Mouse (Mus musculus) T-helper 17 cell (primary cell): Measurements from ENCODE around the gene Tfap4.

Source experiments
- in situ Hi-C, 2 experiments: fragments of 300-600 bp; cut with MboI, MseI; formaldehyde crosslinking; loops; 1 replicate in 1 of 2; 2 replicates in 1 of 2; pipeline ENCODE4 v1.15.1; 2025; ENCODE audit warnings: high pct_unique_total_duplicates in 2 of 2

Tfap4 gene

DNA sequence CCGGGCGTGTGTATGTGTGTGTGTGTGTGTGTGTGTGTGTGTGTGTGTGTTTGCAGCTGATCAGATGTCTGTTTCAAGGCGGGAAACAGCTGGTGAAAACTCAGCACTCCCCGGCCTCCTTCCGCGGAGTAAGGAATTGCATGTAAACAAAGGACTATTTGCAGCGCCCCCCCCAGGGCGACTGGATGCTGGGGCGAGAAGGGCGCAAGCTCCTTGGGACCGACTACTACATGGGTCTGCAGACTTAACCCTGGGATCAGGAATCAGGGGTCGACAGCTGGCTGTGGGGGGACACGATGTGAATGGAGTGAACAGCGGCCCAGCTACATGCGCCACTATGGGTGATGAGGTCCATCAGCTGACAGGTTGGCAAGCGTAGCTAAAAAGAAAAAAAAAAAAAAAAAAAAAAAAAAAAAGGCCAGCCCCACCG is at the start of gene Tfap4:
Gene Tfap4 (minus strand): TSS at position 140 of the 430 bp plus-strand sequence.
- in situ Hi-C loops = no loop called here

DNA sequence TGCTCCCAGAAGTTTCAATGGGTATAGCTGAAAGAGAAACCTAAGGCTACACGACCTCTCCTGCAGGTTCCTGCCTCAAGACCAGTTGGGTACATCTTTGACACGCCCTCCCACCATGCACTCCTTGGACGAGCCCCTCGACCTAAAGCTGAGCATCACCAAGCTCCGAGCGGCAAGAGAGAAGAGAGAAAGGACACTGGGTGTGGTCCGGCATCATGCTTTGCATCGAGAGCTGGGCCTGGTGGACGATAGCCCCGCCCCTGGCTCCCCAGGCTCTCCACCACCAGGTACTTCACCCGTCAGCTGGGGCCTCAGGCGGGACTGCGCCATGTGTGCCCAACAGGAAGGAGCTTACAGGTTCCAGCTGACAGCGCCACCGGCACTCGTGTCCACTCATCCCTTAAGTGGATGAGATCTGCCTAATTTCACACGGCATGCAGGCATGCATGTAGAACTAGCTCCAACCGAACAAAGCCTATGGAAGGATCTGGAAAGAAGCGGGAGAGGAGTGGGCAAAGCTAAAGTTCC is 48.9 kb upstream of the Tfap4 start:
- in situ Hi-C loops = no loop called here

GRCm38 (mm10) chr16:4607818-4608531 is 48.3 kb upstream of the Tfap4 start:
- in situ Hi-C loops = no loop called here

DNA sequence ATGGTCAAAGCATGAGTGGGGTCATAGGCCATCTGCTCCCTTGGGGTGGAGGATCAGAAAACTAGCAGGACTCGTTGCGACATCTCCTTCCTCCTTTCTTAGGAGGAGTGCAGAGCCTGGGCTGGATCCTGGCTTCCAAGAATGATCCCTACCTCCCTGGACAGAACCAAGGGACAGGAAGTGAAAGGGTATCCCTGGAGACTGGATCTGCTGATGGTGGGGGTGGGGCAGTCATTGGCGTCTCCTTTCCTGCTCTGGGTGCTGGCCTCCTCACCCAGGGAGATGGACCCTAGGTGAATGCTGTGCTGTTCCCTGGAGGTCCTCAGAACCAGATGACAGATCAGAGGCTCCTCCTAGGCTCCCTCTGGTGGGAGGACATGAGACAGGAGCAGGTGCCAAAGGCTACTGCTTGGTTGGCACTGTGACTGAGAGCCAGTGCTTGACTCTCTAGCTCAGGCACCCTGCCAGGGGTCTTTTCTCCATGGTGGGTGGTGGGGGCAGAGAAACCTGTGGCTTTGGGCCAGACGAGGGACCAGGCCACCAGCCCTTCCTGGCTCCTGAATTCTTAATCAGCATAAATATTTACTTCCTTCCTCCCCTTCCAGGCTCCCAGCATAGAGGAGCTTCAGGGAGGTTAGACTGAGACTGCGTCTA is 46.9 kb upstream of the Tfap4 start:
- in situ Hi-C loops = no loop called here

DNA sequence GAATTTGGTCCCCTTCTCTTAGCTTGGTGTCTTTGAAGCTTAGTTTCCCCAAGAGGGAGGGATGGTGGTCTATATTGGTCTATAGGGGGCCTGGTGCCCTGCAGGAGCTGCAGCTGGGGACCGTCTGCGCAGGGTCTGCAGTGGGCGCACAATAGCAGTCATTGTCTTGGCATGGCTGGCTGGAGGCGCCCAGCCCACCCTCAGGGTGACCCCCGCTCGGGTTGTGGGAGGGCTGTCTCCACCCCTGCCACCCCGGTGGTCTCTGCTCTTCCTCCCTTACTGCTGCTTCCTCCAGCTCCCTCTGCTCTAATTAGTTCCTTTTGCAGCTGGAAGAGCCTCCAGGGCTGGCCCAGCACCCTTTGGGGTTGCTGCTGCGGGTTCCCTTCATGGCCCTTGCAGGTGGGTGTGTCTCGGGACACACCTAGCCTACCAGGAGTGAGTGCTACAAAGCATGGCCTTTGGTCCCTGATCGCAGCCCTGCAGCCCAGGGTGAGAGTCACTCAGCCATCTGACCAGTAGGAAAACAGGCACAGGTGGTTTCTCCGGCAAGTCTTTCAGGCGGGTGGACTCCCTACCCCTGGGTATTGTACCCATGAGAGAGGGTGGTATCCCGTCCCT is 46.0 kb upstream of the Tfap4 start:
- in situ Hi-C loops = no loop called here

GRCm38 (mm10) chr16:4604293-4604837 is 44.7 kb upstream of the Tfap4 start:
- in situ Hi-C loops = no loop called here

- in situ Hi-C loops = no loop called here
Measured at GRCm38 (mm10) chr16:4603453-4603837, 43.8 kb upstream of the Tfap4 start.

DNA sequence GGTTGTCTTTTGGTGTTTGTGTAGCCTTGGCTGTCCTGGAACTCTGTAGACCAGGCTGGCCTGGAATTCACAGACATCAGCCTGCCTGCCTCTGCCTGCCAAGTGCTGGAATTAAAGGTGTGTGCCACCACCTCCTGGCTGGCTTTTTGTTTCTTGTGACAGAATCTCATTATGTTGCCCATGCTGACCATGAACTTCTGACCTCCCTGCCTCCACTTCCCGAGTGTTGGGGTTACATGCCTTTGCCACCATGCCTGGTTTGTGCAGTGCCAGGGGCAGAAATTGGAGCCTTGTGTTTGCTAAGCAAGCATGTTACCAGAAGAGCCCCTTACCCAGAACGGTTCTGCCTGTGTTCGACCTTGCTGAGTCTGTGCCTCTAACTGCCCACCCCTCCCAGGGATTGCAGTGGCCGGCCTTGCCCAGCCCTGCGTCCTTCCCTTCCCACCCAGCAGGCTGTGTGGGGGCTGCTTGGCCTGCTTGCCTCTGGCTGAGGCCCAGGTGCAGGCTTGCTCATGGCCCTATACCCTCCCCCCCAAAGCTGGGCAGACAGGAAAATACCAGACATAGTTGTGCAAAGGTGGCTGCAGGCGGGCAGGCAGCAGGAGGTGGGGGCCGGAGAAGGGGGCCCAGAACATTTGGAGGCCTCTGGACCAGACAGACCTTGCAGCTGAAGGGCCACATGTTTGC is 43.3 kb upstream of the Tfap4 start:
- in situ Hi-C loops = no loop called here

DNA sequence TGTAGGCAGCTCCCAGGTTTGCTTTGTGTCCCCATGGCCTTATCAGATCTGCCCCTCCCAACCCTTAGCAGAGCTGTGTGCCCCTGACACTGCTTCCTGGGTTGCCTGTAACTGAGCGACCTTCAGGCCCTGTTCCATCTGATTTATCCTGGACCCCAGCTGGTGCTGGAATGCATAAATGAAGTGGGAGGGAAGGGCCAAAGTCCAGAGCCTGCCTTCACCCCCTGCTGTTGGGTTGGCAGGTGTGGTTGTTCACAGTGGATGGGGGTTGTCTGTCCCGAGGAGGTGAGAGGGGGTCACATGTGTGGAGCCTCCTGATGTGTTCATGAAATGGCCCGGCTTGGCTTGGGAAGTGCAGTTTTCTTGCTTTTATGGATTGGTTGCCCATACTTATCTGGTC is 42.5 kb upstream of the Tfap4 start:
- in situ Hi-C loops = no loop called here

- in situ Hi-C loops = no loop called here
Measured at GRCm38 (mm10) chr16:4600701-4601310, 41.2 kb upstream of the Tfap4 start.

GRCm38 (mm10) chr16:4599616-4600015 is 40.0 kb upstream of the Tfap4 start:
- in situ Hi-C loops = no loop called here

GRCm38 (mm10) chr16:4598891-4599543 is 39.4 kb upstream of the Tfap4 start:
- in situ Hi-C loops = no loop called here

- in situ Hi-C loops = no loop called here
Measured at GRCm38 (mm10) chr16:4598041-4598440, 38.4 kb upstream of the Tfap4 start.

DNA sequence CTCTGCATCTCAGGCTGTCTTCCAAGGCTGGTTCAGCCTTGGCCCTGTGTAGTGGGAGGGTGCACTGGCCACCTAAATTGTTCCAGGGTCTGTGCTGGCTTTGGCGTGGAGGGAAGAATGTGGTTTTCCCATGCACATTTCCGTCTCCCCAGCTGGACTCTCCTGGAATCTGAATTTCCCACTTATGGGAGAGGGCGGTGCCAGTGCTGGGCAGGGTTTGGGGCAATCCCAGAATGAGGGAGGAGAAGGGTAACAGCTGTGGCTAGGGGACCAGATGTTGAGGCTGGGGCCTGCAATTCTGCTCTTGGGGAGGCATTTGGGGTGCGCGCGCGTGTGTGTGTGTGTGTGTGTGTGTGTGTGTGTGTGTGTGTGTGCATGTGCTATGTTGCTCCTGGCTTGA is 37.6 kb upstream of the Tfap4 start:
- in situ Hi-C loops = no loop called here

GRCm38 (mm10) chr16:4596836-4597235 is 37.2 kb upstream of the Tfap4 start:
- in situ Hi-C loops = no loop called here

- in situ Hi-C loops = no loop called here
Measured at GRCm38 (mm10) chr16:4596141-4596728, 36.6 kb upstream of the Tfap4 start.

GRCm38 (mm10) chr16:4595527-4595963 is 35.9 kb upstream of the Tfap4 start:
- in situ Hi-C loops = no loop called here

DNA sequence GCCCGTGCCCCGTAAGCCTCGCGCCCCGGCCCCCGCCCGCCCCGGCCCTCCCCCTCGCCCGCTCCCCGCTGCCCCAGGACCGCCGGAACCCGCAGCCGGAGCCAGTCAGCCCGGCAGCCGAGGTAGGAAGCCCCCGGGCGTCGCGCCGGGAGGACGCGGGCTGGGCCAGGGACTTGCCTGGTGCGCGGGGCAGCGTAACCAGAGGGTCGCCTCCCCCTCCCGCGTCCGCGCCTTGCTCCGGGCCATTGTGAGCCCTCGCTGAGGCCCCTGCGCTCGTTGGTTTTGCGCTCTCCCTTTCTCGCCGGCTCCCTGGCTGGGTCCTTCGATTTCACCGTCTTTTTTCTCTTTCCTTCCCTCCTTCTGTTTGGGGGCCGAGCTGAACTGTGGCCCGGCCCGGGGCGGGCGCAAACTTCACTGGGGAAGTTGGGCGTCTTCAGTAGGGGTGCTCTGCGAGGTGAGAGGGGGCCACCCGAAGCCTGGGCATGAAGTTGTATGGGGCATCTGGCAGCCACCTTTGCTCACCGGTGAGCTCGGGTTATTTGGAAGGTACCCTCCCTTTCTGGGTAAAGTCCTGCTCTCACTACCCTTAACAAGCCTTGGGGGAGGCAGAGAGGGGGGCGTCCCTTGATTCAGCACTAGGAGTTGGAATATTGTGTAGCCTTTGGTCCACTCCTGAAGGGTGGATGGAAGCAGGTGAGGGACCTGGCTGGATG is 35.3 kb upstream of the Tfap4 start:
- in situ Hi-C loops = no loop called here

GRCm38 (mm10) chr16:4593971-4594813 is 34.5 kb upstream of the Tfap4 start, which contains the start of gene Glis2:
Gene Glis2, plus strand, starts transcription at chr16:4594713.
- in situ Hi-C loops = no loop called here
